Mouse (Mus musculus) stomach, postnatal 0 days (tissue): ENCODE measurements at regions not wholly inside any gene's neighbourhood (a gene's known extent, or its start where the extent isn't known, plus 50 kb on each side); places are given as distances from the start of the nearest gene placed in this dataset.

Experiments used
- CTCF ChIP-seq: IDR thresholded peaks from 2 replicates; pipeline ENCODE4 v1.5.1; 2016; ENCODE audit warnings: antibody characterized with exemption, low read depth, mild to moderate bottlenecking, moderate library complexity
- EP300 ChIP-seq: optimal IDR thresholded peaks from 2 replicates; pipeline ENCODE3; 2016; ENCODE audit warnings: antibody characterized with exemption

DNA sequence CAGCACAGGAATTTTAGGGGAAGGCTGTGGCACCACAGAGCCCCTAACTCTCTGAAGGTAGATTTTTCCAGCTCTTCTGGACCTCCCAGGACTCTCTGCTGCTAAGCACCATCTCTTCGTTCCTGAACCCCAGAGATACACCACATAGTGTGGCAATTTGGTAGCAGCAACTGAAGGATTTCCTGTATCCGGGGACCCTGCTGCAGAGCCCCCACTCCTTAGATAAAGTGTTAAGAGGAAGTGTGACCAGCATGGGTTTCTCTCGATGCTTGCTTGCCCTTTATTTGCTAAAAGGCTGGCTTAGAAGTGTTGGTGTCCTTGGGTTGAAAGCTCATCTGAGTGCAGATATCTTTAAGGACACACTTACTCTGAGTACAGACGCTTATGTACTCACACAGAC lies 115.6 kb upstream of the Stc2 start:
- no peak for TF ChIP-seq CTCF
- no peak for TF ChIP-seq EP300
